Mouse (Mus musculus) regulatory T cell (primary cell): Measurements from ENCODE around the gene Uhrf1bp1l.

ENCODE experiments used
- in situ Hi-C: fragments of 300-600 bp; cut with MboI, MseI; formaldehyde crosslinking; loops from one replicate; pipeline ENCODE4 v1.15.1; 2025; ENCODE audit warnings: high pct_unique_total_duplicates

Uhrf1bp1l gene

DNA sequence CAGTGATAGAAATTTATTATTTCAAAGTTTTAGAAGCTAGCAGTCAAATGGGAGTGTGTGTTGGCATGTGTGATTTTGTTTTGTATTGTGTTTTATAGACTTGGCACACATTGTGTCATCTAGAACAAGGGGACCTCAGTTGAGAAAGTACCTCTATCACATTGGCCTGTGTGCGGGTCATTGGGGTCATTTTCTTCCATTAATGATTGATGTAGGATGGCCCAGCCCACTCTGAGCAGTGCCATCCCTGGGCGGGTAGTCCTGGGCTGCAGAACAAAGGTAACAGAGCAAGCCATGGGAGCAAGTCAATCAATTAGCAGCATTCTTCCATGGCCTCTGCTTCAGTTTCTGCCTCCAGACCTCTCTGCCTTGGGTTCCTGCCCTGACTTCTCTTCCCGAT lies 94.0 kb downstream of the Uhrf1bp1l start:
- in situ Hi-C loops = no loop called here

DNA sequence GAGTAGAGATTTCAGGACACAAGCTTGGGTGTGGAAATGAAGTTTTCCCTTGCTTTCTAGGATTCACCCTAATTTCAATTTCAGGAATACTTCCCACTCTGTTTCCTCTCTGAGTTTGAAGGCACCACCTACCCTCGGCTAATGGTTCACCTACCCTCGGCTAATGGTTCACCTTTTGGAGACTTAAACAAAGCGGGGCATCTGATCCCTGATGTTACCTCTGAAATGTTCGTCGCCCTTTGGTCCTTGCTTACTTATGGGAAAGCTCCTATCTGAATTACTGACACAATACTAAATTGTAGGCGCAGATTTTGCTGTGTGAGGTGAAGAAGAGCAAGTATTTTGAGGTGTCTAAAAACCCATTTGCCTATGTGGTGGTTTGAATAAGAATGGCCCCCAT lies 106.2 kb downstream of the Uhrf1bp1l start:
- in situ Hi-C loops = no loop called here

DNA sequence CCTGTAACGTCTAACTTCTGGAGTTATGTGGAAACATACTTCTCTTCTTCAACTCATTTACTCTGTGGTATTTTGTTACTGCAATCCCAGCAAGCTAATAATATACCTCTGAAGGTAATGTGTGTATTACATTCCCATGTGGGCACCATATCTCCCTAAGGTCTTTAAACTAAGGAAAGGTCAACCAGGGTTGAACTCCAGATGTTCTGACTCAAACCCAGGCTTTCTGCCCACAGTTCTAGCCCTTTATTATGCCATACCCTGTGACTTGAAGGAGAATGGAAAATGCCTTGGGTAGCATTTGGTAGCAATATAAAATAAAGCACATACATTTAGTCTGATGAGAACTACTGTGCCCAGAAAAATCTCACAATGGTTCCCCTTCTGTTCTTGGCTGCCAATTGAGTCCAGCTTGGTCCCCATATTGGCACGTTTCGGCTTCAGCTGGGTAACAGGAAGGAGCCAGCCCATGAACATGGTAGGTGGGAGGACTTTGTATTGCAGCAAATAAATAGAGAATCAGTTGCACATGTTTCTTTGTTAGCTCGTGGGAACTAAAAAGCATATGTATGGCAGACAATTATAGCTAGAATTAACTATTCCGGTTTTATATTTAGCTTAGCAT lies 110.6 kb downstream of the Uhrf1bp1l start:
- in situ Hi-C loops = no loop called here

DNA sequence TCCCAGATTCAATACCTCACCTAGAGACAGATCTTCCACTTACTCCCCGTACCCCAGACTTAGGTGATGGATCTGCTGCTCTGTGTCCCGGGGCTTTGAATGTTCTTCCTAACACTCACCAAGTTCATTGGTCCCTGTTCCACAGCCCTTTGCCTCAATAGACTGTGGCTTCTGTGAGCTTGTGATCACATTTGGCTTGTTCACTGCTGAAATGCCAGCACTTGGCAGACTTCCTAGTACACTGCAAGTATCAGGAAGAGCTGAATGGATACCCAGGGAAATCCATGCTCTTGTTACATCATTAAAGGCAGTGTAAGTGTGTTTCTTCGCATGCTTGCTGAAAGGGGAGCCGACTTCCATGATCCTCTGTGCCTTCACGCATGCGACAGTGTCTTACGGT lies 111.5 kb downstream of the Uhrf1bp1l start:
- in situ Hi-C loops = no loop called here

DNA sequence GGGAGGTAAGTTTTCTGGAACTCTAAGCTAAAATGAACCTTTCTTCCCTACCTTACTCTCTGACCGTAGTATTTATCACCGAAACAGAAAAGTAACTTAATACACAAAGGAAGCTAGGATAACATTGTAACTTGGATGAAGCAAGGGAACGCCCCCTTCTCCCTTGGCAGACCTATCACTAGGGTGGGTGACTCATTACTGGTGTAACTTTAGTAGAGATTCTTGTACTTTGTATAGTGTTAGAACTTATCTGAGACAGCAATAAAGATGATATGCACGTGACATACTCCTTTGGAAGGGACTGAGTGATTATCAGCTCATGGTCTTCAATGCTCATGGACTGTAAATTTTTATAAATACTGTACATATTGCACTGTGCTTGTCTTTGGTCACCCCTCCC lies 123.4 kb downstream of the Uhrf1bp1l start:
- in situ Hi-C loops = no loop called here

DNA sequence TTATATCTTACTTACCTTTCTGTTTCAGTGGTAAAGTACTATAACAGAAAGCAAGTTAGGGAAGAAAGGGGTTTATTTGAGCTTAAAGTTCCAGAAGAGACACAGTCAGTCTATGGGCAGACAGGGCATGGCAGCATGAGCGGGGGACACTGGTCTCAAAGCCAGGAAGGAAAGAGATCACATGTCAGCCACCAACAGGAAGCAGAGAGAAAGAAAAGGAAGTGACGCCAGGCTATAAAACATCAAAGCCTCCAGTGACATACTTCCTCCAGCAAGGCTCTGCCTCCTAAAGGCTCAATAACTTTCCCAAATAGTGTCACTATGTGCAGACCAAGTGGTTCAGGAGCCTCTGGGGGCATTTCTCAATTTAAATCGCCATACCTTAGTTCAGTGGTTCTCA lies 124.0 kb downstream of the Uhrf1bp1l start:
- in situ Hi-C loops = no loop called here
